Mouse (Mus musculus) liver, embryonic 11.5 days (tissue): ENCODE measurements around the gene Serinc5. TPM values are rescaled to one million over a fixed set of nuclear protein-coding genes. Genes with fewer than 3 reads are reported as not detected.

Source experiments
- ATAC-seq: fragments of 200-750 bp; cut with Nextera tagmentation; replicated peaks from 2 replicates; pipeline ENCODE4 v1.8.0; 2017; ENCODE audit warnings: moderate number of reproducible peaks, mild to moderate bottlenecking, moderate TSS enrichment, moderate library complexity; ENCODE audit not compliant: low FRiP score
- DNase-seq: peaks from one replicate; pipeline ENCODE4 v3.0.0-alpha.2; 2017; ENCODE audit warnings: low spot score
- H3K27ac ChIP-seq: fragments of 300-500 bp; sonication (generic); 2 replicates; pipeline ENCODE4 v1.5.1; 2014; ENCODE audit warnings: mild to moderate bottlenecking, low read depth, low read length, control low read depth
- H3K27me3 ChIP-seq: fragments of 300-500 bp; sonication (generic); replicated peaks from 2 replicates; pipeline ENCODE4 v1.6.1; 2014; ENCODE audit warnings: low read length, mixed read lengths; ENCODE audit not compliant: control insufficient read depth, insufficient read depth
- H3K36me3 ChIP-seq: fragments of 300-500 bp; sonication (generic); 2 replicates; pipeline ENCODE4 v1.6.1; 2014; ENCODE audit warnings: mild to moderate bottlenecking, low read length, moderate library complexity, mixed read lengths; ENCODE audit not compliant: control insufficient read depth, insufficient read depth
- H3K4me1 ChIP-seq: fragments of 300-500 bp; sonication (generic); replicated peaks from 2 replicates; pipeline ENCODE4 v1.6.1; 2014; ENCODE audit warnings: low read length, mixed read lengths; ENCODE audit not compliant: control insufficient read depth, insufficient read depth
- H3K4me2 ChIP-seq: fragments of 300-500 bp; sonication (generic); 2 replicates; pipeline ENCODE4 v1.6.1; 2014; ENCODE audit warnings: mild to moderate bottlenecking, control low read depth, moderate library complexity
- H3K4me3 ChIP-seq: fragments of 300-500 bp; sonication (generic); 2 replicates; pipeline ENCODE4 v1.5.1; 2014; ENCODE audit warnings: low read depth, low read length, control low read depth
- H3K9ac ChIP-seq: fragments of 300-500 bp; sonication (generic); 2 replicates; pipeline ENCODE4 v1.6.1; 2014; ENCODE audit warnings: low read depth, low read length, control low read depth
- H3K9me3 ChIP-seq: fragments of 300-500 bp; sonication (generic); 2 replicates; pipeline ENCODE4 v1.6.1; 2016; ENCODE audit warnings: low read length, inconsistent platforms, mixed read lengths; ENCODE audit not compliant: control insufficient read depth
- WGBS: fragments of 180-500 bp; shearing (Covaris S2); extraction: QIAGEN DNeasy Blood & Tissue Kit; methylation state at CpG from one replicate; pipeline ENCODE4 v1.1.7; 2014; 5-methylcytosine and 5-hydroxymethylcytosine counted together
- polyA plus RNA-seq: library from polyadenylated mRNA; unstranded; fragments of >200 nt; fragmentation: Nextera tagmentation; extraction: Ambion mirVana; gene quantifications from 2 replicates; pipeline ENCODE4 v1.2.1, GENCODE M21; 2014

Serinc5 gene
- polyA plus RNA-seq, 1 experiment from 2014 or later: 27.5 TPM

- 32% methylated on average over 3 of the region's 3 CpGs for WGBS
- no peaks in the 10 kb centered on the region for H3K9me3 ChIP-seq
- no peak overlapping the region for H3K4me3 ChIP-seq
- H3K4me2 ChIP-seq: peak overlapping the region; percentile 20
- H3K27me3 ChIP-seq: no peaks in the 10 kb centered on the region
- peak overlapping the region; percentile 74 for H3K27ac ChIP-seq
- DNase-seq (peak; percentile 54), ATAC-seq (peak; percentile 93)
- H3K4me1 ChIP-seq: peaks cover 32% of the 10 kb centered on the region
- no peak overlapping the region for H3K9ac ChIP-seq
- peaks cover 19% of the 10 kb centered on the region for H3K36me3 ChIP-seq
Measured at GRCm38 (mm10) chr13:92629509-92629908, 18.6 kb downstream of the Serinc5 start.

GRCm38 (mm10) chr13:92631450-92631849 lies 20.6 kb downstream of the Serinc5 start:
- ATAC-seq (no peak), DNase-seq (no peak)
- Histone ChIP-seq H3K4me3 (no peak overlapping the region), H3K9me3 (no peaks in the 10 kb centered on the region), H3K36me3 (peaks cover 16% of the 10 kb centered on the region), H3K27me3 (no peaks in the 10 kb centered on the region), H3K27ac (no peak overlapping the region), H3K4me1 (peaks cover 51% of the 10 kb centered on the region), H3K9ac (no peak overlapping the region), H3K4me2 (no peak overlapping the region)
- 95% methylated on average over 4 of the region's 4 CpGs for WGBS

- no peaks in the 10 kb centered on the region for H3K27me3 ChIP-seq
- H3K4me3 ChIP-seq: no peak overlapping the region
- 47% methylated on average over 4 of the region's 4 CpGs for WGBS
- H3K36me3 ChIP-seq: peaks cover 5% of the 10 kb centered on the region; the same call in 1 of the 2 replicates
- H3K9ac ChIP-seq: no peak overlapping the region
- H3K9me3 ChIP-seq: no peaks in the 10 kb centered on the region
- no peak overlapping the region for H3K4me2 ChIP-seq
- DNase-seq: no peak
- H3K4me1 ChIP-seq: peaks cover 61% of the 10 kb centered on the region
- H3K27ac ChIP-seq: no peak overlapping the region
- ATAC-seq: no peak
Measured at GRCm38 (mm10) chr13:92632550-92632949, 21.7 kb downstream of the Serinc5 start.

- no peak overlapping the region for H3K4me3 ChIP-seq
- DNase-seq (no peak), ATAC-seq (no peak)
- no peak overlapping the region for H3K4me2 ChIP-seq
- no peaks in the 10 kb centered on the region for H3K9me3 ChIP-seq
- no peaks in the 10 kb centered on the region for H3K27me3 ChIP-seq
- H3K4me1 ChIP-seq: peaks cover 58% of the 10 kb centered on the region
- no peaks in the 10 kb centered on the region; the same call in 1 of the 2 replicates for H3K36me3 ChIP-seq
- H3K27ac ChIP-seq: no peak overlapping the region; the same call in 1 of the 2 replicates
- no peak overlapping the region for H3K9ac ChIP-seq
- WGBS: 58% methylated on average over 2 of the region's 2 CpGs
Measured at GRCm38 (mm10) chr13:92635040-92635439, 24.1 kb downstream of the Serinc5 start.

- peaks cover 56% of the 10 kb centered on the region for H3K4me1 ChIP-seq
- ATAC-seq (peak; percentile 8; the same call in 1 of the 2 replicates), DNase-seq (no peak)
- peak overlapping the region; percentile 8; the same call in 1 of the 2 replicates for H3K27ac ChIP-seq
- no peak overlapping the region for H3K9ac ChIP-seq
- H3K27me3 ChIP-seq: no peaks in the 10 kb centered on the region
- WGBS: 63% methylated on average over 6 of the region's 6 CpGs
- H3K9me3 ChIP-seq: no peaks in the 10 kb centered on the region
- H3K4me3 ChIP-seq: no peak overlapping the region
- no peaks in the 10 kb centered on the region for H3K36me3 ChIP-seq
- H3K4me2 ChIP-seq: no peak overlapping the region
Measured at GRCm38 (mm10) chr13:92636226-92636909, 25.5 kb downstream of the Serinc5 start.

- H3K4me3 ChIP-seq: no peak overlapping the region
- H3K4me1 ChIP-seq: peaks cover 51% of the 10 kb centered on the region
- H3K36me3 ChIP-seq: no peaks in the 10 kb centered on the region
- peak; percentile 43 for DNase-seq
- H3K9ac ChIP-seq: no peak overlapping the region
- WGBS: 4% methylated on average over 7 of the region's 7 CpGs
- peak; percentile 80 for ATAC-seq
- H3K4me2 ChIP-seq: peak overlapping the region; percentile 53
- peak overlapping the region; percentile 67; the same call in 1 of the 2 replicates for H3K27ac ChIP-seq
- H3K27me3 ChIP-seq: no peaks in the 10 kb centered on the region
- no peaks in the 10 kb centered on the region for H3K9me3 ChIP-seq
Measured at GRCm38 (mm10) chr13:92636910-92637275, 26.0 kb downstream of the Serinc5 start.

GRCm38 (mm10) chr13:92639093-92640014 lies 28.5 kb downstream of the Serinc5 start:
- H3K4me1 ChIP-seq: peaks cover 40% of the 10 kb centered on the region
- ATAC-seq: no peak
- WGBS: 71% methylated on average over 12 of the region's 12 CpGs
- no peaks in the 10 kb centered on the region for H3K27me3 ChIP-seq
- no peak overlapping the region for H3K4me3 ChIP-seq
- no peaks in the 10 kb centered on the region for H3K9me3 ChIP-seq
- no peak overlapping the region for H3K9ac ChIP-seq
- H3K36me3 ChIP-seq: no peaks in the 10 kb centered on the region
- H3K27ac ChIP-seq: no peak overlapping the region
- H3K4me2 ChIP-seq: no peak overlapping the region
- DNase-seq: no peak

- no peak overlapping the region for H3K9ac ChIP-seq
- 74% methylated on average over 3 of the region's 3 CpGs for WGBS
- H3K27me3 ChIP-seq: no peaks in the 10 kb centered on the region
- H3K4me3 ChIP-seq: no peak overlapping the region
- H3K4me2 ChIP-seq: no peak overlapping the region
- H3K36me3 ChIP-seq: no peaks in the 10 kb centered on the region
- ATAC-seq (no peak), DNase-seq (no peak)
- H3K4me1 ChIP-seq: peaks cover 4% of the 10 kb centered on the region; the same call in 1 of the 2 replicates
- H3K9me3 ChIP-seq: no peaks in the 10 kb centered on the region
- H3K27ac ChIP-seq: no peak overlapping the region
Measured at GRCm38 (mm10) chr13:92644199-92644598, 33.3 kb downstream of the Serinc5 start.
